Mouse (Mus musculus): Measurements from ENCODE around the gene Sox12.

Gene Sox12

DNA sequence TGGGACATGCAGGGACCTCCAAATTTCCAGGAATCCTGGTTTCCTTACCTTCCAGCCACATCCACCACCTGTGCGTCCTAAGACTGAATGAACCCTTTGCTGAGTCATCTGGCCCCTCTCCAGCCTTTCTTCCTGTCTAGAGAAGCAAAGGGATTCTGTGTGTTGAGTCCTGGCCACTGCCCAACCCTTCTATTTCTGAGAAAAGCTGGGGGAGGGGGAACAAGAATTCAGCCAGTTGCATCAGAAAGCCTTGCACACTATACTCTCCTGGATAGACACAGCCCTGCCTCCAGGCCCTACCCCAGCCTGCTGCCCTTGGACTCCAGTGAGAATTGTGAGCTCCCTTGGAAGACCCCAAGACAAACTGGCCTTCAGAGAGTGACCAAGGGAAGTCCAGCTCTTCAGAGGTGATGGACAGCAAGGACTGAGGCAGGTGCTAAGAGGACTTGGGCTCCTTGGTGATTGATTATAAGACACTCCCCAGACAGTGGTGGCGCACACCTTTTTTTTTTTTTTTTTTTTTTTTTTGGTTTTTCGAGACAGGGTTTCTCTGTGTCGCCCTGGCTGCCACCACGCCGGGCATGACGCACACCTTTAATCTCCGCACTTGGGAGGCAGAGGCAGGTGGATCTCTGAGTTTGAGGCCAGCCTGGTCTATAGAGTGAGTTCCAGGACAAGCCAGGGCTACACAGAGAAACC, 47.9 kb downstream of the Sox12 start:
- no peak for DNase-seq

DNA sequence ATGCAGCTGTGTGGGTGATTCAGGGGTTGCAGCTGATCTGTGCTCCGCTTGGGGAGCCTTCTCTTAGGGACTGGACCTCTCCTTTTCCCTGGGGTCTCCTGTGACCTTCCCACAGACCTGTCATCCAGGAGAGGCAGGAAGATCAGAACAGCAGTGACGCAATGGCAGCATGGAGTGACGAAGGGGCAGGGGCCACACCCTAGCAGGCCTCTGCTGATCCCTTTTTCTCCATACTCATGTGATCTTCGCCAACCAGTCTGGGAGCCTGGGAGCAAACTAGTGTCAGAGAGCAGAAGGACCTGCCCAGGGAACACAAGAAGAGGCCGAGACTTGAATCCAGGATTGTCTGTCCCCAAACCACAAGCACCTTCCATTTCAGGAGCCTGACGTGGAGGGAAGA, 48.7 kb downstream of the Sox12 start:
- DNase-seq = no peak

DNA sequence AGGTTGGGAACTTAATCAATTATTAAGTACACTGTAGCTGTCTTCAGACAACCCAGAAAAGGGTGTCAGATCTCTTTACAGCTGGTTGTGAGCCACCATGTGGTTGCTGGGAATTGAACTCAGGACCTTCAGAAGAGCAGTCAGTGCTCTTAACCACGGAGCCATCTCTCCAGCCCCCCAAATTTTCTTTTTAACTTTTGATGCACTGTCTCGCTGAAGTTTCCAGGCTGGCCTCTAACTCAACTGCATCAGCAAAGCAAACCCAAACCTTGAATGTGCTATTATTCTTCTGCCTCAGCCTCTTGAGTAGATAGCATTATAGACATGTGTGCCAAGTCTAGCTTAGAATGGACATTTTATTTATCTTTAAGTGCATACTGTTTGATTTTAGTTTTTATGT, 50.1 kb downstream of the Sox12 start:
- no peak for DNase-seq

DNA sequence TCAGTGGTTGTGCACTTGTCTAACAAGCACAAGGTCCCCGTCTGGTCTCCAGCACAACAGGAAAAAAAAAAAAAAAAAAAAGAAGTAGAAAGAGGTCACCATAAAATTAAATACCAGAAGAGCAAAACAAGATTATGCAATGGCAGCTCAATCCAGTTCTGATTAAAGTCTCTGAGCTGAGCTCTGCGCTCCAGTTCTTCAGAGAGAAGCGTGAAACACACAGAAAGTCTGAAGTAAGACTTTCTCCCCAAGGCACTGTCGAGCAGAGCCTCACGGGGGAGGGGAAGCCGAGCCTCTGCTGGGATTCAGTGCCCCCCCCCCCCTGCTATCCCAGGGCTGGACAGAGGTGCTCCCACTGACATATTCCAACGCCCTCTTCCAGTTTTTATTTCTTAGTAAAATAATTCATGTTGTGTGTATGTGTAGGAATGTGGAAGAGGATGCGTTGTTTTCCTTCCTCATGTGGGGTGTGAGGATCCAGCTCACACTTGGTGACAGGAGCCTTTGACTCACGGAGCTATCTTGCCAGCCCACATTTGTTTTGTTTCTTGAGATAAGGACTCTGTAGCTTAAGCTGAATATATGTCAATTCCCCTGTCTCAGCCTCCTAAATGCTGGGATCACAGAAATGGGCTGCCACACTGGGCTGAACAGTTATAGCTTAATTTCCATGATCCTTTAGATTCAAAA, 50.9 kb downstream of the Sox12 start:
- DNase-seq = no peak

DNA sequence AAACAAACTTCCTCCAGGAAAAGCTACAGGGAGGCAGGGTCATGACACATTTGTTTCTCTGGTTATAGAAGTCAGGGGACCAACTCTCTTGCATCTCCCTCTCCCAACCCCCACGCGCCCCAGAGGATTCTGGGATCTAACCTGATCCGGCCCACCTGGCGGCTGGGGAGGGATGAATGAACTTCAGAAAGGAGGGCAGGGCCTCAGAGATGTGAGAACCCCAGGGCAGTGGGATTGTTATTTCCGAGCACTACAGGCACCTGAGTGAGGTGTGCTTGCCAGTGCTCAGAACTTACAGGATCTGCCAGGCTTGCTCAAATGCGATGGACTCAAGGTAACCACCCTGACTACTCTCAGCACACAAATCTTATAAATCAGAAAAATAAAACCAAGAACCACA, 52.5 kb downstream of the Sox12 start:
- no peak for DNase-seq

DNA sequence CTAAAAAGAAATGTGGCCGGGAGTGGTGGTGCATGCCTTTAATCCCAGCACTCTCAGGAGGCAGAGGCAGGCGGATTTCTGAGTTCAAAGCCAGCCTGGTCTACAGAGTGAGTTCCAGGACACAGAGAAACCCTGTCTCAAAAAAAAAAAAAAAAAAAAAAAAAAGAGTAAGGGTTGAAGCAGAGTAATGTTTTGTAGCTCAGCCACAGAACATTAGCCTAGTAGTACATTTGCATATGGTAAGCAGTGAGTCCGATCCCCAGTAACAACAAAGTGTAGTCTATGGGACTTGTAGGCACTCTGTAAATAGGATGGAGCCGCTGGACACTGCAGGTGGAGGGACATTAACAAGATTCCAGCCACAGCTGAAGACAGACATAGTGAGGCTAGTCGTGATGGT, 53.0 kb downstream of the Sox12 start:
- no peak for DNase-seq

DNA sequence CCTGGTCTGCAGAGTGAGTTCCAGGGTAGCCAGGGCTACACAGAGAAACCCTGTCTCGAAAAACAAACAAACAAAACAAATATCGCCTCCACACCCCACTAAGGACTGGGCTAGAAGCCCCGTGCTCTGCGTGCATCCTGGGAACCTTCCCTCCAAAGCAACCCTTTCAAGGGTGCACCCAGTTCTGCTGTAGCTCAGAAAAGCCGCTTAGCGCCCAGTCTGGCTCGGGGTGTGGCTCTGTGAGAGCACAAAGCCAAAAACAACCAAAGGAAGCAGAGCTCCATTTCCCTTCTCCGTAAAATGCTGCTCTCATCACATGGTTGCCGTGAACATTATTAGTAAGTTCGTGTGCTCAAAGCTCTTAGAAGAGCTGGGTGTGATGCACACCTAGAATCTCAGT, 53.5 kb downstream of the Sox12 start:
- DNase-seq = peak in 1 of 2 experiments; percentile 42

Measured in thymus, postnatal 36 days (tissue).